In the genomic region with DNA sequence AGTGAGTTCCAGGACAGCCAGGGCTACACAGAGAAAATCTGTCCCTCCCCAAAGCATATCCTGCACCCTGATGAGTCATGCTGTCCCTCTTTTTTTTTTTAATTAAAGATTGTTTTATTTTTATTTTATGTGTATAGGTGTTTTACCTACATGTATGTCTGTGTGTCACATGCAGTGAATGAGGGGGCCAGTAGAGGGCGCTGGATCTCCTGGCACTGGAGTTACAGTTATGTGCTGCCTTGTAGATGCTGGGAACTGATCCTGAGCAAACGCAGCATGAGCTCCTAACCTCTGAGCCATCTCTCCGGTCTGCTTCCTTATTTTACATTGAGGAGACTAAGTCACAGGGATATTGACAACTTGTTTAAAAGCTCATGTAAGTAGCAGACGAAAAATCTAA, we compare ENCODE assay signal across 10 mouse cellular contexts. TPM values are rescaled to one million over a fixed set of nuclear protein-coding genes. Genes with fewer than 3 reads are reported as not detected.
A peak's percentile ranks its signal among the peaks of the same experiment; 100 is the strongest.
DNase-seq lines count a peak whose midpoint lies in the region; ATAC-seq and TF ChIP-seq lines count a peak whose summit lies in the region.
"Had no signal": no experiment of that assay in that cellular context is flagged by ENCODE, and none has a peak within 500 bp of the region (broad histone marks: within the 10 kb centered on the region; RNA-seq: fewer than 3 reads in every experiment).

No protein-coding gene starts in this region.

- H3K27me3 ChIP-seq in limb, embryonic 11.5 days (ENCODE audit: control insufficient read depth, insufficient read depth, low read length) = no peaks in the 10 kb centered on the region
- no peaks in the 10 kb centered on the region for H3K27me3 ChIP-seq in limb, embryonic 10.5 days (ENCODE audit: low read depth, poor library complexity, severe bottlenecking)
- H3K27me3 ChIP-seq in embryonic facial prominence, embryonic 15.5 days = no peaks in the 10 kb centered on the region
- no peaks in the 10 kb centered on the region for H3K27me3 ChIP-seq in stomach, postnatal 0 days (ENCODE audit: control insufficient read depth, insufficient read depth, low read length)
- H3K27me3 ChIP-seq: embryonic facial prominence, embryonic 13.5 days had no signal

- no peak overlapping the region for H3K4me2 ChIP-seq in limb, embryonic 11.5 days (ENCODE audit: low read depth, severe bottlenecking)
- no peak overlapping the region for H3K4me2 ChIP-seq in embryonic facial prominence, embryonic 15.5 days (replicated peaks)
- H3K4me2 ChIP-seq in stomach, postnatal 0 days (replicated peaks; ENCODE audit: low read depth) = no peak overlapping the region
- H3K4me2 ChIP-seq: embryonic facial prominence, embryonic 13.5 days had no signal

- DNase-seq in cerebellum, adult 11-12 months = peak; percentile 28
- DNase-seq in cerebellum, adult 9-10 months = no peak
- DNase-seq in limb, embryonic 11.5 days (ENCODE audit: low spot score) = peak; percentile 57
- no peak for DNase-seq in limb, embryonic 10.5 days (ENCODE audit: low spot score)
- DNase-seq in stomach, postnatal 0 days (ENCODE audit: low spot score) = peak; percentile 53
- DNase-seq in layer of hippocampus, adult 11-12 months (ENCODE audit: low spot score) = no peak

- H3K36me3 ChIP-seq in limb, embryonic 11.5 days (ENCODE audit: control insufficient read depth, insufficient read depth, low read length) = no peaks in the 10 kb centered on the region
- H3K36me3 ChIP-seq in limb, embryonic 10.5 days = no peaks in the 10 kb centered on the region
- no peaks in the 10 kb centered on the region for H3K36me3 ChIP-seq in embryonic facial prominence, embryonic 15.5 days
- no peaks in the 10 kb centered on the region for H3K36me3 ChIP-seq in stomach, postnatal 0 days (ENCODE audit: control insufficient read depth, insufficient read depth, low read length)
- H3K36me3 ChIP-seq: embryonic facial prominence, embryonic 13.5 days had no signal

- no peaks in the 10 kb centered on the region for H3K9me3 ChIP-seq in limb, embryonic 11.5 days (ENCODE audit: control insufficient read depth, low read length)
- H3K9me3 ChIP-seq in limb, embryonic 10.5 days (replicated peaks) = no peaks in the 10 kb centered on the region
- no peaks in the 10 kb centered on the region for H3K9me3 ChIP-seq in embryonic facial prominence, embryonic 15.5 days (replicated peaks)
- no peaks in the 10 kb centered on the region for H3K9me3 ChIP-seq in stomach, postnatal 0 days (ENCODE audit: control insufficient read depth, low read length)
- H3K9me3 ChIP-seq: embryonic facial prominence, embryonic 13.5 days; G1E had no signal

- no peak for TF ChIP-seq EP300 in stomach, postnatal 0 days (optimal IDR thresholded peaks at IDR 0.05)

- no peak overlapping the region for H3K9ac ChIP-seq in limb, embryonic 11.5 days (ENCODE audit: low read length)
- no peak overlapping the region for H3K9ac ChIP-seq in embryonic facial prominence, embryonic 15.5 days
- H3K9ac ChIP-seq in stomach, postnatal 0 days (ENCODE audit: low read length) = no peak overlapping the region
- H3K9ac ChIP-seq: embryonic facial prominence, embryonic 13.5 days had no signal

- no peak for ATAC-seq in limb, embryonic 11.5 days (ENCODE audit: insufficient number of reproducible peaks, low FRiP score, low TSS enrichment, low read depth)
- ATAC-seq in embryonic facial prominence, embryonic 15.5 days (ENCODE audit: insufficient number of reproducible peaks, low FRiP score, low TSS enrichment, low read depth) = no peak
- no peak for ATAC-seq in stomach, postnatal 0 days (ENCODE audit: low FRiP score, low TSS enrichment)
- ATAC-seq in monocyte, adult 5-6 weeks (replicated peaks; ENCODE audit: insufficient number of reproducible peaks, low FRiP score, low TSS enrichment, poor library complexity, severe bottlenecking) = no peak

- 60% methylated on average over 4 of the region's 4 CpGs for WGBS in limb, embryonic 11.5 days
- 64% methylated on average over 4 of the region's 4 CpGs for WGBS in limb, embryonic 10.5 days
- 60% methylated on average over 4 of the region's 4 CpGs for WGBS in embryonic facial prominence, embryonic 15.5 days
- 66% methylated on average over 4 of the region's 4 CpGs for WGBS in stomach, postnatal 0 days

- TF ChIP-seq CTCF in stomach, postnatal 0 days (IDR thresholded peaks at IDR 0.05; ENCODE audit: low read depth) = peak; percentile 65

- no peak overlapping the region for H3K27ac ChIP-seq in limb, embryonic 11.5 days (replicated peaks; ENCODE audit: low read depth, low read length)
- H3K27ac ChIP-seq in limb, embryonic 10.5 days = no peak overlapping the region
- H3K27ac ChIP-seq in embryonic facial prominence, embryonic 15.5 days (replicated peaks) = peak overlapping the region; percentile 58; the same call in 1 of the 2 replicates
- no peak overlapping the region for H3K27ac ChIP-seq in stomach, postnatal 0 days (replicated peaks)

- H3K4me1 ChIP-seq in limb, embryonic 11.5 days (ENCODE audit: control insufficient read depth, insufficient read depth, low read length) = peaks cover 12% of the 10 kb centered on the region
- peaks cover 42% of the 10 kb centered on the region for H3K4me1 ChIP-seq in limb, embryonic 10.5 days
- peaks cover 40% of the 10 kb centered on the region for H3K4me1 ChIP-seq in embryonic facial prominence, embryonic 15.5 days
- H3K4me1 ChIP-seq in stomach, postnatal 0 days (replicated peaks; ENCODE audit: control insufficient read depth, insufficient read depth) = peaks cover 6% of the 10 kb centered on the region

- H3K4me3 ChIP-seq in limb, embryonic 11.5 days (ENCODE audit: low read depth, low read length) = no peak overlapping the region
- no peak overlapping the region for H3K4me3 ChIP-seq in limb, embryonic 10.5 days
- H3K4me3 ChIP-seq in embryonic facial prominence, embryonic 15.5 days (replicated peaks) = no peak overlapping the region
- H3K4me3 ChIP-seq in stomach, postnatal 0 days (ENCODE audit: low read depth, low read length) = no peak overlapping the region
- H3K4me3 ChIP-seq: embryonic facial prominence, embryonic 13.5 days had no signal

RNA-seq across cellular contexts. Expression of a gene that starts 1.9 kb away (rescaled TPM):
- polyA plus RNA-seq in limb, embryonic 11.5 days (2014; fragmentation: Nextera tagmentation; extraction: Ambion mirVana) = 3.7 and 4.3 TPM in 2 replicates
- 6.1 and 6.4 TPM in 2 replicates for polyA plus RNA-seq in limb, embryonic 10.5 days (2016; fragmentation: Nextera tagmentation; extraction: Ambion mirVana)
- polyA plus RNA-seq in embryonic facial prominence, embryonic 15.5 days (2015; fragmentation: Nextera tagmentation; extraction: Ambion mirVana) = 13.8 and 18.1 TPM in 2 replicates
- polyA plus RNA-seq in stomach, postnatal 0 days (2015; fragmentation: Nextera tagmentation; extraction: Ambion mirVana) = 15.9 and 18.1 TPM in 2 replicates
- 1.6 to 9.9 TPM (median 2.5 TPM) in 3 replicates for total RNA-seq in monocyte, adult 5-6 weeks (2017)

RNA-seq across cellular contexts. Expression of a gene that starts 5.2 kb away (rescaled TPM):
- not detected in 2 replicates for polyA plus RNA-seq in limb, embryonic 11.5 days (2014; fragmentation: Nextera tagmentation; extraction: Ambion mirVana)
- not detected in 2 replicates for polyA plus RNA-seq in limb, embryonic 10.5 days (2016; fragmentation: Nextera tagmentation; extraction: Ambion mirVana)
- 0.35 and 0.47 TPM in 2 replicates for polyA plus RNA-seq in embryonic facial prominence, embryonic 15.5 days (2015; fragmentation: Nextera tagmentation; extraction: Ambion mirVana)
- polyA plus RNA-seq in stomach, postnatal 0 days (2015; fragmentation: Nextera tagmentation; extraction: Ambion mirVana) = 0.25 and 0.54 TPM in 2 replicates
- total RNA-seq in monocyte, adult 5-6 weeks (2017) = not detected in 3 replicates
- total RNA-seq: G1E had no signal
- polyA plus RNA-seq: embryonic facial prominence, embryonic 13.5 days; G1E had no signal

RNA-seq across cellular contexts. Expression of a gene that starts 12.3 kb away (rescaled TPM):
- polyA plus RNA-seq in limb, embryonic 11.5 days (2014; fragmentation: Nextera tagmentation; extraction: Ambion mirVana) = 0.72 and 0.78 TPM in 2 replicates
- polyA plus RNA-seq in limb, embryonic 10.5 days (2016; fragmentation: Nextera tagmentation; extraction: Ambion mirVana) = 0.93 and 1.7 TPM in 2 replicates
- polyA plus RNA-seq in embryonic facial prominence, embryonic 15.5 days (2015; fragmentation: Nextera tagmentation; extraction: Ambion mirVana) = 1.8 and 2.3 TPM in 2 replicates
- polyA plus RNA-seq in stomach, postnatal 0 days (2015; fragmentation: Nextera tagmentation; extraction: Ambion mirVana) = 0.70 and 0.71 TPM in 2 replicates
- 83.6 to 201 TPM (median 84.0 TPM) in 3 replicates for total RNA-seq in monocyte, adult 5-6 weeks (2017)

RNA-seq across cellular contexts. Expression of a gene that starts 17.7 kb away (rescaled TPM):
- polyA plus RNA-seq in limb, embryonic 11.5 days (2014; fragmentation: Nextera tagmentation; extraction: Ambion mirVana) = 24.8 and 26.5 TPM in 2 replicates
- polyA plus RNA-seq in limb, embryonic 10.5 days (2016; fragmentation: Nextera tagmentation; extraction: Ambion mirVana) = 20.2 and 25.8 TPM in 2 replicates
- polyA plus RNA-seq in embryonic facial prominence, embryonic 15.5 days (2015; fragmentation: Nextera tagmentation; extraction: Ambion mirVana) = 8.7 and 9.4 TPM in 2 replicates
- 5.6 and 5.9 TPM in 2 replicates for polyA plus RNA-seq in stomach, postnatal 0 days (2015; fragmentation: Nextera tagmentation; extraction: Ambion mirVana)
- total RNA-seq in monocyte, adult 5-6 weeks (2017) = 0.87 TPM in 1 of 3 replicates, not detected in the others

RNA-seq across cellular contexts. Expression of a gene that starts 17.8 kb away (rescaled TPM):
- 15.3 and 15.5 TPM in 2 replicates for polyA plus RNA-seq in limb, embryonic 11.5 days (2014; fragmentation: Nextera tagmentation; extraction: Ambion mirVana)
- polyA plus RNA-seq in limb, embryonic 10.5 days (2016; fragmentation: Nextera tagmentation; extraction: Ambion mirVana) = 12.6 and 13.3 TPM in 2 replicates
- polyA plus RNA-seq in embryonic facial prominence, embryonic 15.5 days (2015; fragmentation: Nextera tagmentation; extraction: Ambion mirVana) = 7.8 and 8.5 TPM in 2 replicates
- polyA plus RNA-seq in stomach, postnatal 0 days (2015; fragmentation: Nextera tagmentation; extraction: Ambion mirVana) = 2.3 and 3.9 TPM in 2 replicates
- total RNA-seq in monocyte, adult 5-6 weeks (2017) = 16.1 to 57.8 TPM (median 24.6 TPM) in 3 replicates

Comparison
In these comparisons a context has a peak if more than half of its experiments do, and no peak if none do; other contexts are left out.
1. DNase-seq: peak in cerebellum, adult 11-12 months (single experiment), limb, embryonic 11.5 days (single experiment) and stomach, postnatal 0 days (single experiment); none in cerebellum, adult 9-10 months (single experiment), limb, embryonic 10.5 days (single experiment) and layer of hippocampus, adult 11-12 months (single experiment).